Mouse (Mus musculus) forebrain, embryonic 16.5 days (tissue): ENCODE measurements at regions not wholly inside any gene's neighbourhood (a gene's known extent, or its start where the extent isn't known, plus 50 kb on each side); places are given as distances from the start of the nearest gene placed in this dataset.
A peak's percentile ranks its signal among the peaks of the same experiment; 100 is the strongest.

Experiments
- ATAC-seq: fragments of 200-750 bp; cut with Nextera tagmentation; 2 replicates; pipeline ENCODE4 v1.8.0; 2017; ENCODE audit warnings: mild to moderate bottlenecking, moderate library complexity
- H3K27ac ChIP-seq: fragments of 300-500 bp; sonication (generic); 2 replicates; pipeline ENCODE4 v1.5.1; 2014; ENCODE audit warnings: low read length, control low read depth
- H3K27me3 ChIP-seq: fragments of 300-500 bp; sonication (generic); replicated peaks from 2 replicates; pipeline ENCODE4 v1.6.1; 2014; ENCODE audit warnings: low read length; ENCODE audit not compliant: control insufficient read depth, insufficient read depth
- H3K36me3 ChIP-seq: fragments of 300-500 bp; sonication (generic); 2 replicates; pipeline ENCODE4 v1.6.1; 2014; ENCODE audit not compliant: control insufficient read depth, insufficient read depth
- H3K4me1 ChIP-seq: fragments of 300-500 bp; sonication (generic); replicated peaks from 2 replicates; pipeline ENCODE4 v1.6.1; 2014; ENCODE audit warnings: low read length; ENCODE audit not compliant: control insufficient read depth, insufficient read depth
- H3K4me2 ChIP-seq: fragments of 300-500 bp; sonication (generic); 2 replicates; pipeline ENCODE4 v1.6.1; 2014; ENCODE audit warnings: mild to moderate bottlenecking, low read length, control low read depth
- H3K4me3 ChIP-seq: fragments of 300-500 bp; sonication (generic); replicated peaks from 2 replicates; pipeline ENCODE4 v1.5.1; 2014; ENCODE audit warnings: mild to moderate bottlenecking, low read length, control low read depth
- H3K9ac ChIP-seq: fragments of 300-500 bp; sonication (generic); replicated peaks from 2 replicates; pipeline ENCODE4 v1.6.1; 2014; ENCODE audit warnings: low read depth, low read length, control low read depth
- H3K9me3 ChIP-seq: fragments of 300-500 bp; sonication (generic); 2 replicates; pipeline ENCODE4 v1.6.1; 2016; ENCODE audit warnings: low read length; ENCODE audit not compliant: control insufficient read depth
- WGBS: fragments of 180-500 bp; shearing (Covaris S2); extraction: QIAGEN DNeasy Blood & Tissue Kit; methylation state at CpG from one replicate; pipeline ENCODE4 v1.1.7; 2014; 5-methylcytosine and 5-hydroxymethylcytosine counted together

GRCm38 (mm10) chr11:8269171-8269570, 395.2 kb downstream of the Tns3 start:
- no peak for ATAC-seq
- Histone ChIP-seq H3K27ac (no peak overlapping the region), H3K4me1 (no peaks in the 10 kb centered on the region), H3K4me2 (no peak overlapping the region), H3K27me3 (no peaks in the 10 kb centered on the region), H3K36me3 (no peaks in the 10 kb centered on the region), H3K9ac (no peak overlapping the region), H3K9me3 (no peaks in the 10 kb centered on the region), H3K4me3 (no peak overlapping the region)
- WGBS = 84% methylated on average over 2 of the region's 2 CpGs

- Histone ChIP-seq H3K4me3 (no peak overlapping the region), H3K36me3 (no peaks in the 10 kb centered on the region), H3K9me3 (no peaks in the 10 kb centered on the region), H3K9ac (no peak overlapping the region), H3K27ac (no peak overlapping the region), H3K27me3 (no peaks in the 10 kb centered on the region), H3K4me1 (peaks cover 2% of the 10 kb centered on the region; the same call in 1 of the 2 replicates), H3K4me2 (no peak overlapping the region)
- no peak for ATAC-seq
- 45% methylated on average over 2 of the region's 2 CpGs for WGBS
These were observed 410.3 kb downstream of the Tns3 start for GRCm38 (mm10) chr11:8254036-8254435.

GRCm38 (mm10) chr11:8251360-8251759, 413.0 kb downstream of the Tns3 start:
- Histone ChIP-seq H3K27me3 (no peaks in the 10 kb centered on the region), H3K36me3 (no peaks in the 10 kb centered on the region), H3K27ac (no peak overlapping the region), H3K9ac (no peak overlapping the region), H3K9me3 (no peaks in the 10 kb centered on the region), H3K4me3 (no peak overlapping the region), H3K4me2 (no peak overlapping the region), H3K4me1 (peaks cover 2% of the 10 kb centered on the region; the same call in 1 of the 2 replicates)
- no peak for ATAC-seq
- WGBS = 77% methylated on average over 2 of the region's 2 CpGs

- Histone ChIP-seq H3K27ac (no peak overlapping the region), H3K27me3 (no peaks in the 10 kb centered on the region), H3K4me3 (no peak overlapping the region), H3K9me3 (no peaks in the 10 kb centered on the region), H3K9ac (no peak overlapping the region), H3K4me1 (peaks cover 2% of the 10 kb centered on the region; the same call in 1 of the 2 replicates), H3K4me2 (no peak overlapping the region), H3K36me3 (no peaks in the 10 kb centered on the region)
- WGBS = 82% methylated on average over 8 of the region's 8 CpGs
- ATAC-seq = no peak
These were observed 414.9 kb downstream of the Tns3 start for GRCm38 (mm10) chr11:8249468-8249867.

- no peak overlapping the region for H3K27ac ChIP-seq
- H3K9ac ChIP-seq = no peak overlapping the region
- no peaks in the 10 kb centered on the region for H3K27me3 ChIP-seq
- no peaks in the 10 kb centered on the region for H3K36me3 ChIP-seq
- no peak overlapping the region for H3K4me3 ChIP-seq
- ATAC-seq = no peak
- 75% methylated on average over 5 of the region's 5 CpGs for WGBS
- no peaks in the 10 kb centered on the region for H3K4me1 ChIP-seq
- no peak overlapping the region for H3K4me2 ChIP-seq
- H3K9me3 ChIP-seq = no peaks in the 10 kb centered on the region
These were observed 416.8 kb downstream of the Tns3 start for GRCm38 (mm10) chr11:8247535-8247934.

GRCm38 (mm10) chr11:8247024-8247423, 417.3 kb downstream of the Tns3 start:
- WGBS = 73% methylated on average over 2 of the region's 2 CpGs
- H3K4me3 ChIP-seq = no peak overlapping the region
- no peaks in the 10 kb centered on the region for H3K36me3 ChIP-seq
- no peaks in the 10 kb centered on the region for H3K27me3 ChIP-seq
- H3K9ac ChIP-seq = no peak overlapping the region
- no peak overlapping the region for H3K27ac ChIP-seq
- H3K9me3 ChIP-seq = no peaks in the 10 kb centered on the region
- ATAC-seq = no peak
- H3K4me1 ChIP-seq = no peaks in the 10 kb centered on the region
- no peak overlapping the region for H3K4me2 ChIP-seq

GRCm38 (mm10) chr11:8245408-8246003, 418.8 kb downstream of the Tns3 start:
- H3K36me3 ChIP-seq = no peaks in the 10 kb centered on the region
- H3K4me2 ChIP-seq = no peak overlapping the region
- no peaks in the 10 kb centered on the region for H3K4me1 ChIP-seq
- no peak overlapping the region for H3K9ac ChIP-seq
- no peak overlapping the region for H3K27ac ChIP-seq
- no peaks in the 10 kb centered on the region for H3K27me3 ChIP-seq
- 39% methylated on average over 3 of the region's 3 CpGs for WGBS
- H3K4me3 ChIP-seq = no peak overlapping the region
- no peaks in the 10 kb centered on the region for H3K9me3 ChIP-seq
- ATAC-seq = peak; percentile 31; the same call in 1 of the 2 replicates

- WGBS = 52% methylated on average over 1 of the region's 1 CpGs
- Histone ChIP-seq H3K27me3 (no peaks in the 10 kb centered on the region), H3K9ac (no peak overlapping the region)
These were observed 425.8 kb downstream of the Tns3 start for GRCm38 (mm10) chr11:8238498-8238897.

GRCm38 (mm10) chr11:8237556-8237955, 426.8 kb downstream of the Tns3 start:
- Histone ChIP-seq H3K27ac (no peak overlapping the region), H3K4me2 (no peak overlapping the region), H3K4me1 (no peaks in the 10 kb centered on the region), H3K9ac (no peak overlapping the region), H3K27me3 (no peaks in the 10 kb centered on the region), H3K4me3 (no peak overlapping the region), H3K9me3 (peaks cover 4% of the 10 kb centered on the region; the same call in 1 of the 2 replicates), H3K36me3 (no peaks in the 10 kb centered on the region)
- ATAC-seq = no peak
- 84% methylated on average over 4 of the region's 4 CpGs for WGBS

More at GRCm38 (mm10) chr11:8238498-8238897, 425.8 kb downstream of the Tns3 start:
- peaks cover 4% of the 10 kb centered on the region; the same call in 1 of the 2 replicates for H3K9me3 ChIP-seq
- H3K27ac ChIP-seq = no peak overlapping the region
- H3K36me3 ChIP-seq = no peaks in the 10 kb centered on the region
- H3K4me3 ChIP-seq = no peak overlapping the region
- H3K4me2 ChIP-seq = no peak overlapping the region
- no peak for ATAC-seq
- H3K4me1 ChIP-seq = no peaks in the 10 kb centered on the region

GRCm38 (mm10) chr11:8236056-8236455, 428.3 kb downstream of the Tns3 start:
- Histone ChIP-seq H3K36me3 (no peaks in the 10 kb centered on the region), H3K27ac (no peak overlapping the region), H3K27me3 (no peaks in the 10 kb centered on the region), H3K4me2 (no peak overlapping the region), H3K4me3 (no peak overlapping the region), H3K9ac (no peak overlapping the region), H3K9me3 (peaks cover 4% of the 10 kb centered on the region; the same call in 1 of the 2 replicates), H3K4me1 (no peaks in the 10 kb centered on the region)
- 51% methylated on average over 2 of the region's 2 CpGs for WGBS
- ATAC-seq = no peak
